Mouse (Mus musculus) spleen, postnatal 14 days (tissue): ENCODE results near the gene Tmem214.
A peak's percentile ranks its signal among the peaks of the same experiment; 100 is the strongest.
"Not testable (repeated sequence)": the region's sequence is repeated elsewhere in the genome, so short reads cannot be mapped to it uniquely, and the experiment has no call there.

Source experiments
- DNase-seq, 2 experiments: peaks; one replicate each; pipeline ENCODE4 v3.0.0; 2021 to 2022; ENCODE audit warnings: low spot score in 2 of 2

The Tmem214 gene

GRCm38 (mm10) chr5:30878616-30879015, 10.8 kb downstream of the Tmem214 start:
- DNase-seq = no peak

GRCm38 (mm10) chr5:30879347-30879943, 11.6 kb downstream of the Tmem214 start:
- no peak for DNase-seq

GRCm38 (mm10) chr5:30881839-30882238, 14.0 kb downstream of the Tmem214 start:
- DNase-seq = not testable (repeated sequence)

GRCm38 (mm10) chr5:30886209-30886608, 18.4 kb downstream of the Tmem214 start:
- no peak for DNase-seq

GRCm38 (mm10) chr5:30886731-30887130, 18.9 kb downstream of the Tmem214 start:
- no peak for DNase-seq

- peak; percentile 51 to 62 for DNase-seq
Measured at GRCm38 (mm10) chr5:30887331-30887761, 19.5 kb downstream of the Tmem214 start.

GRCm38 (mm10) chr5:30887858-30888336, 20.1 kb downstream of the Tmem214 start:
- peak; percentile 79 to 88 for DNase-seq

GRCm38 (mm10) chr5:30888337-30889087, 20.7 kb downstream of the Tmem214 start, which contains the start of gene Agbl5:
Agbl5 (plus strand) TSS chr5:30888694.
- peak; percentile 77 to 85 for DNase-seq

GRCm38 (mm10) chr5:30889088-30889754, 21.4 kb downstream of the Tmem214 start:
- DNase-seq = no peak

- DNase-seq = no peak
Measured at GRCm38 (mm10) chr5:30890375-30890774, 22.6 kb downstream of the Tmem214 start.

GRCm38 (mm10) chr5:30901860-30902259, 34.0 kb downstream of the Tmem214 start:
- no peak for DNase-seq

GRCm38 (mm10) chr5:30907413-30908059, 39.7 kb downstream of the Tmem214 start, which contains the start of gene Ost4:
Ost4 (minus strand) TSS chr5:30907788.
- DNase-seq = peak; percentile 98

GRCm38 (mm10) chr5:30908426-30909299, 40.9 kb downstream of the Tmem214 start:
- DNase-seq = no peak

- DNase-seq = no peak
Measured at GRCm38 (mm10) chr5:30909300-30909659, 41.5 kb downstream of the Tmem214 start.

GRCm38 (mm10) chr5:30909863-30910262, 42.1 kb downstream of the Tmem214 start:
- no peak for DNase-seq

GRCm38 (mm10) chr5:30910481-30910880, 42.7 kb downstream of the Tmem214 start:
- no peak for DNase-seq

- no peak for DNase-seq
Measured at GRCm38 (mm10) chr5:30912156-30912555, 44.3 kb downstream of the Tmem214 start.

GRCm38 (mm10) chr5:30913060-30913841, 45.4 kb downstream of the Tmem214 start, which contains the start of gene Emilin1:
Emilin1 (plus strand) TSS chr5:30913402.
- DNase-seq = no peak

- DNase-seq = no peak
Measured at GRCm38 (mm10) chr5:30914101-30914635, 46.4 kb downstream of the Tmem214 start.

- DNase-seq = no peak
Measured at GRCm38 (mm10) chr5:30914849-30915248, 47.0 kb downstream of the Tmem214 start.
